Mouse (Mus musculus): ENCODE results near the gene Glrx.

The Glrx gene

GRCm38 (mm10) chr13:75832697-75833096 lies 7.0 kb upstream of the Glrx start:
- in situ Hi-C loops (cut with MboI; ENCODE audit: unreplicated experiment in 2 of 2), result no loop called here

- in situ Hi-C loops (cut with MboI; ENCODE audit: unreplicated experiment in 2 of 2), result no loop called here
These were observed 6.2 kb upstream of the Glrx start for GRCm38 (mm10) chr13:75833499-75833898.

GRCm38 (mm10) chr13:75835461-75835860 lies 4.2 kb upstream of the Glrx start:
- in situ Hi-C loops (cut with MboI; ENCODE audit: unreplicated experiment in 2 of 2), result loop anchor here (5.0 kb wide), 1 partner anchor 33 kb away; no protein-coding TSS in a partner anchor

DNA sequence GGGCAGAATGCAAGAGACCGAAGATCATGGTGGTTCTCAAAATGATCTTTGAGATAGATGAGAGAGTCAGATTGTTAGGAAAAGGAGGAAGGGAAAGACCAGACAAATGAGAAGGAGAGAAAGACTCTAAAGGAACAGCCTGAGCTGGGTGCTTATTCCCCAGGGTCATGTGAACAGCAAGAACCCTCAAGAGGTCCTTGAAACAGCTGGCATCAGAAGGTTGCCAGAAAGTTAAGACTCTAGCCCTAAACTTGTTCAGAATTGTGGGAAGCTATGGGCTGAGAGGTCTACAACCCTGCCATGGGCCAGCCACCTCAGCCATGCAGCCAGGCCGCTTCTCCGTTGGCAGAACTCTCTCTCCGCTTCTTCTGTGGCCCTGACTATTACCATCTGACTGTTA lies 1.2 kb upstream of the Glrx start:
- in situ Hi-C loops (cut with MboI; ENCODE audit: unreplicated experiment in 2 of 2), result loop anchor here (5.0 kb wide), 1 partner anchor 36 kb away; no protein-coding TSS in a partner anchor

DNA sequence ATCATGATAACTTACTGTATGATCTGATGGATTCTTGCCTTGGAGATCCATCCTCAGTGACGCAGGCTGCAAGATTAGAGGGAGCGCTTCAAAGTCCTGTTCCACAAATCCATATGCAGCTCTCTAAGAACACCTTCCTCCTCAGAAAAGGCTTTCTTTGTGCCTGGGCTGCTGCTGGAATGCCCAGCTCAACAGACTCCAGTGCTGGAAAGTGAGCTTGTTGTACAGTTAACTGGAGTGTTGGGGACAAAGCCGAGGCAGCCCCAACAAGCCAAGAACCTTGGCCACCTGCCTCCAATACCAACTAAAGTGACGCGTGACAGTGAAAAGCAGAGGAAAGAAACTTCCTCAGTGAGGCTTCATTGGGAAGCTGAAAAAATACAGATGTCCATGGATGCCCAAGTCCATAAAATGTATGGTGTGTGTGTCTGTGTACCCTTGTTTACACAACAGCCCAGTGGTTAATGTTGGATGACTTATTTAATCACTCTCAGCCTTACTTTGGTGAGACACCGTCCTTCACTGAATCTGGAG lies 1.2 kb downstream of the Glrx start:
- in situ Hi-C loops (cut with MboI; ENCODE audit: unreplicated experiment in 2 of 2), result loop anchor here (5.0 to 10.0 kb wide), 3 partner anchors 114 to 299 kb away; partner anchors contain the start of gene Rfesd (in 1 of the 2)

DNA sequence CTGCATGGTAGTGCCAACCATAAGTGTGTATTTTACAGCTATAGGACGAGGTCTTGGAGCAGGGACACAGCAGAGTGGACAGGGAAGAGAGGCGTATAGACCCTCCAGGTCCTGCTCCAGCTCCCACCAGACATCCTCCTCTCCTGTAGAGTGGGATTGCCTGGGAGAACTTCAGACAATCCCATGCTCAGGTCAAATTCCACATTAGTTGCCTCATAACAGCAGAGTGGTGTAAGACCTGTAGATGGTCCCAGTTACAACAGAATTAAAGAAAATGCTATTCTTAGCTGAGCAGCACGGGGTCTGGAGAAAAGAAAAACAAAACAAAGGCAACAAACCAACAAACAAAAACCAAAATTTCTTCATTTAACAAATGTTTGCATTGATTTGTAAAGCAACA lies 2.3 kb downstream of the Glrx start:
- in situ Hi-C loops (cut with MboI; ENCODE audit: unreplicated experiment in 2 of 2), result loop anchor here (5.0 to 10.0 kb wide), 3 partner anchors 115 to 300 kb away; partner anchors contain the start of gene Rfesd (in 1 of the 2)

DNA sequence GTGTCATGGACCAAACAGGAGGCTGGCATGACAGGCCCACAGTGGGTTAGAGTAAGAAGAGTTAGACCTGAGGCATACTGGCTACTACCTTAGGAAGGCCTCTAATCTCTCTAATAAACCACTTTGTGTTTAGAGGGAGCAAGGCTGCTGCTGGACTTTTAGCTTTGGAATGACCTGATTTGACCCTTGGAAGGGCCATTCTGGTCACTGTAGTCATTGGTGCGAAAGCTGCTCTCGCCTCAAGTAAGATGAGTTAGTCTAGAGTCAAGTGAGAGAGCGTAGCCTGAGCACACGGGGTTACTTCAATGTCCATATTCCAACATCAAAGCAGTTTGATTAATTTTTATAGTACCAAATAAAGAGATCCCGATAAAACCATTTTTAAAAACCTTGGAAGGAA lies 3.7 kb downstream of the Glrx start:
- in situ Hi-C loops (cut with MboI; ENCODE audit: unreplicated experiment in 2 of 2), result loop anchor here (5.0 to 10.0 kb wide), 3 partner anchors 116 to 301 kb away; partner anchors contain the start of gene Rfesd (in 1 of the 2)

DNA sequence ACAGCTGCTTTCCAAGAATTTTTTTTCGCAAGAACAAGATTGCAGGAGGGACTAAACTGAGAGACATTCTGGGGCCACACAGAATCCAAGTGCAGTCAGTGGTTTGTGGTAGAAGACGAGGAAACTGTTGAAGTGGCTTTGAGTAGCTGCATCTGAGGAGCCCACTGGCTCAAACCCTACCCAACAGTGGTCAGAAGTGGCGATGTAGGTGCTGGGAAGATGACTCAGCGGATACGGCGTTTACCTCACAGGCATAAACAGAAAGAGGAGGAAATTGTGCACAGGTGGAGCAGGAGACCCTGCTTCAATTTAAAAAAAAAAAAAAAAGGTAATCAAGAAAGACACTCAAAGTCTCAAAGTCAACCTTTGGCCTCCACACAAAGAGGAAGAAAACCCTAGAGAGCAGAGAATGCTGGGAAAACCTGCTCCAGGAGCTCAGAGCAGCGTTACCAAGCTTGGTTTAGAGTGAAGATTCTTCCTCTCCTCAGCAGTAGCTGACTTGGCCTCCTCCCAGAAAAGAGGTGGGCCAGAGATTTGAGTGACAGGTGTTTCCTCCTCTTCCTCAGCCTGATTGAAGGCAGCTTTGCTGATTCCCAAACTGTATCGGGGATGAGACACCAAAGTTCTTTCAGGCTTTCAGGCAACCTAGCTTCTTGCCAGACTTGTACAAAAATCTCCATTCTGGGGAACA lies 4.5 kb downstream of the Glrx start:
- in situ Hi-C loops (cut with MboI; ENCODE audit: unreplicated experiment in 2 of 2), result loop anchor here (5.0 to 10.0 kb wide), 3 partner anchors 117 to 302 kb away; partner anchors contain the start of gene Rfesd (in 1 of the 2)

- in situ Hi-C loops (cut with MboI; ENCODE audit: unreplicated experiment in 2 of 2), result loop anchor here (5.0 to 10.0 kb wide), 3 partner anchors 118 to 303 kb away; partner anchors contain the start of gene Rfesd (in 1 of the 2)
These were observed 5.3 kb downstream of the Glrx start for GRCm38 (mm10) chr13:75844833-75845518.

- in situ Hi-C loops (cut with MboI; ENCODE audit: unreplicated experiment in 2 of 2), result loop anchor here in 1 of 2 experiments (10.0 kb wide), 1 partner anchor 169 kb away; the partner anchor contains the start of gene Rfesd
These were observed 6.0 kb downstream of the Glrx start for GRCm38 (mm10) chr13:75845519-75846166.

GRCm38 (mm10) chr13:75847027-75847426 lies 7.4 kb downstream of the Glrx start:
- in situ Hi-C loops (cut with MboI; ENCODE audit: unreplicated experiment in 2 of 2), result loop anchor here in 1 of 2 experiments (10.0 kb wide), 1 partner anchor 168 kb away; the partner anchor contains the start of gene Rfesd

DNA sequence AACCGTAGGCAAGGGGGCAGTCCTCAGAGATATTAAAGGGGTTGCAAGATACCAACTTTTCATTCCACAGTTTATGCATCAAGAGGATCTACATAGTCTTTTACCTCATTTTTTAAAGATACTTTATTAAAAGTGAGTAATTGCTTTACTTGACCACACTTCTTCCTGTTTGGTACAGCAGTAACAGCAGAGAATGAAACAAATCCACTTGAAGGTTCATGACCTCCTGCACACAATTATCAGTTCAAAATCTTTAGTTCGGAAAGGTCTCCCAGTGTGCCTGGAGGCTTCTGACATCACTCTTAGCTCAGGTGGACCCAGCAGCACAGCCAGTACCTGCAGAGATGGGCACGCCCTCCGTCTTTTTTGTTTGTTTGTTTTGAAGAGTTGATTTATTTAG lies 12.4 kb downstream of the Glrx start:
- in situ Hi-C loops (cut with MboI; ENCODE audit: unreplicated experiment in 2 of 2), result no loop called here

GRCm38 (mm10) chr13:75853118-75853517 lies 13.4 kb downstream of the Glrx start:
- in situ Hi-C loops (cut with MboI; ENCODE audit: unreplicated experiment in 2 of 2), result no loop called here

DNA sequence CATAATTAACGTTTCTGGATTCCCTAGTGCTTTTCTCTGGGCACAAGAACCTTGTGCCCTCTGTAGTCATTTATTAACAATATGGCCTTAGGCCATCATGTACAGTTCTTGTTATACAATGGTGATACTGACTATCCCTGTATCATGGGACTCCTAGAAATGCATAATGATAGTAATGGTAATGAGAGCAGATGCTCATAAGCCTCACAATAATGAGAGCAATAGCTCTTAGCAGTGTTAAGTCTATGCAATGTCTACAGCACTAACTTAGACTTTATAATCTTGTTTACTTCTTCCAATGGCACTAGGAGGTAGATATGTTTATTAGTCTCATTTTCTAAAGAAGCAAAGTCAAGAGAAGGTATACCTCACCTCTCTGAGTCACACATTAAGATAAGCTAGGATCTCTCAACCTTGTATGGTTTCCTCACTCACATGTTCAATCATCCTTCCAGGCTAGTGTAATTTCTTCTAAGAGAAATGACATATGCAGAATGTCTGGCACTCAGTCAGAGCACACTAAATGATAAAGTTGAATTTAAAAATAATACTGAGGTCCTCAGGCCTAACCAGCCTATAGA lies 19.7 kb downstream of the Glrx start:
- in situ Hi-C loops (cut with MboI; ENCODE audit: unreplicated experiment in 2 of 2), result no loop called here

DNA sequence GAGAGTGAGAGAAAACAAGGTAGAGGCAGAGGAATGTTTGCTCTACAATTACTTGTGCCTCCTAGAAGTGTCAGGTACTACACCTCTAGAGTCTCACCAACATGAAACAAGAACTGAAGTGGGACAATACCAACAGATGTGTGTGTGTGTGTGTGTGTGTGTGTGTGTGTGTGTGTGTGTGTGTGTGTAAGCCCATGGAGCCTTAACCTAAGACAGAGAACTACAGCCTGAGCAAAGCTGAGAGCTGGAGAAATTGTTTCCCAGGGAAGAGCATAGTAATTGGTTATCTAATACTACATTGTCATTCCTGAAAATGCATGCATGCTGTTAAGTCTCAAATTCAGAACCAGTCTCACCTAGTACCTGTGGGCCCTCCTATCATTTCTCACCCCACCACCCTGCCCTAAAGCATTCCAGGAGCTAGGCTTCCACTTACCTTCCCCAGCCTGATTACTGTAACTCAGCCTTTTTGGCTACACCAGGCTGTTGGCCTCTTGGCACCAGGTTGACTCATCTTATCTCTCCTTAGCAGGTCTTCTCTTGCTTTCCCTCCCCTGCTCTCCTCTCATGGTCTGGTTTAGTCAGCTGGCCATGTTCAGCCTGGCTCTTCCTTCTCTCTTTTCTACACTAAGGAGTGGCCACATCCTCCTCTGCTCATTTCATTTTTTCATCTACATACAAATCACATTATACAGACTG lies 26.0 kb downstream of the Glrx start:
- in situ Hi-C loops (cut with MboI; ENCODE audit: unreplicated experiment in 2 of 2), result no loop called here

DNA sequence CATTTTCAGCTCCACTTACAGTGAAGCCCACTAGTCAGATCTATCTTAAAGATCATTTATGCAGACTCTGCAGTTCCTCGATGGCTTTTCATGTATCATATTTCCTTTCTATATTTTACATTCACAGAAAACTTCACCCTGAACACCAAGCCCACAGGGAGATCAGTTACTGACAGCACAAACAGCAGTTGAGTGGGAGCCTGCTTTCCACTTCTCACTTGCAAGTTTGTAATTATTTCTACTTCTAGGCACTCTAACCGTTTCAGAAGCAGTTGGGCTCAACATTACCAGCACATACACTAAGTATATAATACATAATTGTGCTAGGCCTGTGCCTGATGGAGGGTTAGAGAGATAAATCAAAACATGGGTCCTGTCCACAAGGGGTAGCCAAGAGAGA lies 28.2 kb downstream of the Glrx start:
- in situ Hi-C loops (cut with MboI; ENCODE audit: unreplicated experiment in 2 of 2), result no loop called here

DNA sequence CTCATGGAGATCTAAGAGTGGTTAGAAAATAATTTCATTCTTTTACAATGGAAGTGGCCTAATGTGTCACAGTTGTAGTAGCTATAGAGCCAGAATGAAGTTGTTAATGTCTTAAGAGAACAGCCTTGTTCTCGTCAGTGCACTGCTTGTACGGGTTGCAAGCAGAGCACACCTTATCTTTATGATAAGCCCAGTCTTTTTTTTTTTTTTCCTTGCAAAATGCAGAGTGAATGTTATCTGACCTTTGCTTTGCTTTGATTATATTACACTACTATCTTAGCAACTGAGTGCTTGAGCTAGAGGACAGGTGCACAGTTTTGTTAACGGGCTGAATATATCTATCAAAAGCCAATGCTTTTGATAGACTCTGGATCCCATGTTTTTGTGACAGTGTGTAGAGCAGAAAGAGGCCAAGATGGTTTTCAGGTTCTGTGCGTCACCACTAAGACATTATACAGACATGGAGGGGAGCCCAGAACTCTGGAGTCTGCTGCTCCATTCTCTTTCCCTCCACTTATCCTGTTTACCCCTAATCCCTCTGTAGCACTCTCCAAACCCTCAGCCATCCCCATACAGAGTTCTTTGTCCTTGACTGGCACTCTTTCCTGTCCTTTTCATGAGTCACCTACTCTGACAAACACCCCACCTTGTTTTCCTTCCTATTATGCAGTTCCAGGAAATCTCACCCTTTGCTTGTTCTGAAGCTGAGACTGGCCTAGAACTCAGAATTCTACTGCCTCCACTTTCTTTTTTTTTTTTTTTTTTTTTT lies 35.1 kb downstream of the Glrx start:
- in situ Hi-C loops (cut with MboI; ENCODE audit: unreplicated experiment in 2 of 2), result loop anchor here (5.0 to 10.0 kb wide), 7 partner anchors 72 to 1240 kb away; partner anchors contain the start of genes Ell2 (in 1 of the 2) and Erap1 (in 1 of the 2)

- in situ Hi-C loops (cut with MboI; ENCODE audit: unreplicated experiment in 2 of 2), result loop anchor here (5.0 to 10.0 kb wide), 6 partner anchors 79 to 1241 kb away; partner anchors contain the start of genes Ell2 (in 1 of the 2) and Erap1 (in 1 of the 2)
These were observed 36.5 kb downstream of the Glrx start for GRCm38 (mm10) chr13:75876188-75876587.
